In genomic region chr10:92102755-92103154, GRCm38 (mm10) we compare ENCODE assay signal across 12 mouse cellular contexts.
"Had no signal": no experiment of that assay in that cellular context is flagged by ENCODE, and none has a peak within 500 bp of the region (broad histone marks: within the 10 kb centered on the region; RNA-seq: fewer than 3 reads in every experiment).

No protein-coding gene starts in this region.

- H3K9ac ChIP-seq: limb, embryonic 13.5 days; liver, embryonic 14.5 days; neural tube, embryonic 15.5 days had no signal

- H3K4me1 ChIP-seq: limb, embryonic 13.5 days had no signal

- DNase-seq: kidney, adult 9 months; kidney, postnatal 36 days; layer of hippocampus, adult 9-11 months; left cerebral cortex, postnatal 4 days; lung, adult 18-20 months; right cerebral cortex, adult 18-20 months; right cerebral cortex, postnatal 25 days; thymus, postnatal 4 days had no signal

- H3K4me2 ChIP-seq: limb, embryonic 13.5 days; neural tube, embryonic 15.5 days had no signal

- H3K27ac ChIP-seq: kidney, postnatal 0 days; limb, embryonic 13.5 days; liver, embryonic 14.5 days; neural tube, embryonic 15.5 days had no signal

- H3K4me3 ChIP-seq: limb, embryonic 13.5 days; neural tube, embryonic 15.5 days had no signal

- H3K36me3 ChIP-seq: limb, embryonic 13.5 days; neural tube, embryonic 15.5 days had no signal

- H3K27me3 ChIP-seq: limb, embryonic 13.5 days; neural tube, embryonic 15.5 days had no signal

- H3K9me3 ChIP-seq: limb, embryonic 13.5 days; neural tube, embryonic 15.5 days had no signal
